Mouse (Mus musculus) intestine, embryonic 14.5 days (tissue): ENCODE results near the gene Krt27. TPM values are rescaled to one million over a fixed set of nuclear protein-coding genes. Genes with fewer than 3 reads are reported as not detected.

Experiments used
- ATAC-seq: fragments of 200-750 bp; cut with Nextera tagmentation; replicated peaks from 2 replicates; pipeline ENCODE4 v1.8.0; 2017; ENCODE audit warnings: low read depth, moderate number of reproducible peaks, moderate TSS enrichment, moderate library complexity; ENCODE audit not compliant: low FRiP score, low TSS enrichment
- DNase-seq: peaks from one replicate; pipeline ENCODE4 v3.0.0-alpha.2; 2018; ENCODE audit warnings: low spot score
- H3K27ac ChIP-seq: fragments of 300-500 bp; sonication (generic); 2 replicates; pipeline ENCODE4 v1.5.1; 2014; ENCODE audit warnings: low read depth, mild to moderate bottlenecking, control low read depth
- H3K27me3 ChIP-seq: fragments of 300-500 bp; sonication (generic); replicated peaks from 2 replicates; pipeline ENCODE4 v1.6.1; 2014; ENCODE audit warnings: low read length, control low read depth; ENCODE audit not compliant: control insufficient read depth, insufficient read depth
- H3K36me3 ChIP-seq: fragments of 300-500 bp; sonication (generic); 2 replicates; pipeline ENCODE4 v1.6.1; 2014; ENCODE audit warnings: low read length, control low read depth; ENCODE audit not compliant: control insufficient read depth, insufficient read depth
- H3K4me1 ChIP-seq: fragments of 300-500 bp; sonication (generic); replicated peaks from 2 replicates; pipeline ENCODE4 v1.6.1; 2014; ENCODE audit warnings: low read length, control low read depth, mixed read lengths; ENCODE audit not compliant: control insufficient read depth, insufficient read depth
- H3K4me2 ChIP-seq: fragments of 300-500 bp; sonication (generic); 2 replicates; pipeline ENCODE4 v1.6.1; 2014; ENCODE audit warnings: low read length
- H3K4me3 ChIP-seq: fragments of 300-500 bp; sonication (generic); 2 replicates; pipeline ENCODE4 v1.5.1; 2014; ENCODE audit warnings: low read depth, low read length, control low read depth, mixed read lengths
- H3K9ac ChIP-seq: fragments of 300-500 bp; sonication (generic); 2 replicates; pipeline ENCODE4 v1.6.1; 2014; ENCODE audit warnings: mild to moderate bottlenecking, low read length
- H3K9me3 ChIP-seq: fragments of 300-500 bp; sonication (generic); 2 replicates; pipeline ENCODE4 v1.6.1; 2016; ENCODE audit warnings: low read length, control low read depth; ENCODE audit not compliant: control insufficient read depth
- WGBS: fragments of 180-500 bp; shearing (Covaris S2); extraction: QIAGEN DNeasy Blood & Tissue Kit; methylation state at CpG from one replicate; pipeline ENCODE4 v1.1.7; 2014; 5-methylcytosine and 5-hydroxymethylcytosine counted together
- polyA plus RNA-seq: library from polyadenylated mRNA; unstranded; fragments of >200 nt; fragmentation: Nextera tagmentation; extraction: Ambion mirVana; gene quantifications from 2 replicates; pipeline ENCODE4 v1.2.1, GENCODE M21; 2014

Gene Krt27
- polyA plus RNA-seq, result not detected in 2 replicates

- H3K4me3 ChIP-seq, result no peak within 1 kb of the TSS
- H3K4me2 ChIP-seq, result no peak within 1 kb of the TSS
- no peak within 1 kb of the TSS for H3K9ac ChIP-seq
- no peak for DNase-seq
- no peak for ATAC-seq
- H3K27ac ChIP-seq, result no peak within 1 kb of the TSS
- no peaks in the 10 kb centered on the region for H3K9me3 ChIP-seq
- H3K27me3 ChIP-seq, result no peaks in the 10 kb centered on the region
- no peaks in the 10 kb centered on the region for H3K36me3 ChIP-seq
- 66% methylated on average over 12 of the region's 12 CpGs for WGBS
- no peaks in the 10 kb centered on the region for H3K4me1 ChIP-seq
Observed at GRCm38 (mm10) chr11:99351004-99351403, at the start of gene Krt27. TSS of gene Krt27 (minus strand) at chr11:99351104.

DNA sequence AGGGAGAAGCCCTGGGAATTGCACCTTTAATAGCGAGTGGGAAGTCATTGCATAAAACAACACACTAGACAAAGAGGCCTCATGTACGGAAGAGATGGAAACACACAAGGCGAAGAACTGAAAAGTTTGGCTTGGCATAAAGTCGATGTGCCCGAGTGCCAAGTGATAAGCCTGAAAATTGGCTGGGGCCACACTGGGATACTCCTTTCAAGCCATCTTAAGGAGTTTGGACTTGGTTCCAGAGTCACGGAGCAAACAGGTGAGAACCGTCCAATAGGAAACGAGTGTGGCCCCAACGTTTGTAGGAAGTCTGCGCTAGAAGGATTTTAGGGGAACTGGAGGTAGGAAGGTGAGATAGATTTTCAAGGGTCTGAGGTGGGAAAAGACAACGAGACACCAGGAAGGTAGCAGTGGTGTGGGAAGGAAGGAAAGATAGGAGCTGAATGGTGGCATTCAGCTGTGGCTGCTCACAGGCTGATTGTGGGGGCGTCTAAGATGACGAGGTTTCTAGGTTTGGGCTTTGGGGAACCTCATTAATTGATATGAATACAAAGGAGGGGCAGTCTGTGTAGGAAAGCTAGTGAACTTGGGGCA lies 49.1 kb upstream of the Krt27 start:
- H3K4me3 ChIP-seq, result no peak overlapping the region
- ATAC-seq, result no peak
- DNase-seq, result no peak
- H3K4me1 ChIP-seq, result no peaks in the 10 kb centered on the region
- no peaks in the 10 kb centered on the region for H3K36me3 ChIP-seq
- no peak overlapping the region for H3K27ac ChIP-seq
- H3K9me3 ChIP-seq, result no peaks in the 10 kb centered on the region
- 87% methylated on average over 13 of the region's 13 CpGs for WGBS
- H3K9ac ChIP-seq, result no peak overlapping the region
- H3K4me2 ChIP-seq, result no peak overlapping the region
- no peaks in the 10 kb centered on the region for H3K27me3 ChIP-seq

DNA sequence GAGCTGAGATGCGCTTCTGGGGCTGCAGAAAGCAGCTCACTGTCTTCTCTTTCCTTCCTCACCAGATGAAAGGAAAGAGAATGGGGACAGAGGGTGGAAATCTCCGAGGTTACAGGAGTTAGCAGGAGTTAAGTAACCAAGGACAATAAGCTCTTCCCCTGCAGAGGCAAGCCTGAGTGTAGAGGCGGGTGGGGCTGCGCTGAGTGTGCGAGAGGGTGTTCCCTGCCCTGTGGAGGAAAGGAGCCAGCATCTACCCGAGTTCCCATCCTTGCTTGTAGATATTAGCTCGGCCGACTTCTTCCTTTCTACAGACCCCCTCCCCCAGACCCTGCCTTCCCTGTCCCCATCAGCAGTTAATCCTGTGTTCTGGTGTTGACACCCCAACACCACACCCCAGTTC lies 47.9 kb upstream of the Krt27 start:
- Histone ChIP-seq H3K36me3 (no peaks in the 10 kb centered on the region), H3K9me3 (no peaks in the 10 kb centered on the region), H3K9ac (no peak overlapping the region), H3K27ac (no peak overlapping the region), H3K4me2 (no peak overlapping the region), H3K4me3 (no peak overlapping the region), H3K4me1 (no peaks in the 10 kb centered on the region), H3K27me3 (no peaks in the 10 kb centered on the region)
- 58% methylated on average over 8 of the region's 8 CpGs for WGBS
- DNase-seq, result no peak
- no peak for ATAC-seq

DNA sequence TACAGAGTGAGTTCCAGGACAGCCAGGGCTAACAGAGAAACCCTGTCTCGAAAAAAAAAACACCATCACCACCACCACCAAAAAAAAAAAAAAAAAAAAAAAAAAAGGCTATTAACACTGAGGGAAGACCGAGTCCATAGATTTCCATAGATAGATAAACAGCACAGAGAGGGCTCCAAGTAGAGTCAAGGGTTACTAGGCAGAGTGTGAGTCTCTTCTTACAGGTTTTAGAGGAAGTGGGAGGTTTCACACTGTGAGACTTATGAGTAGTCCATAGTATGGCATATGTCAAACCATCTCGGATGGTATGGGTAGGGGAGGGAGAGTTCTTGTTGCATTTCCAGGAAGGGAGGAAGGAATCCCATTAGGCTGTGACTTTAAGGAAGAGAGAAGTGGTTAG lies 47.2 kb upstream of the Krt27 start:
- no peaks in the 10 kb centered on the region for H3K36me3 ChIP-seq
- H3K9ac ChIP-seq, result no peak overlapping the region
- H3K4me1 ChIP-seq, result no peaks in the 10 kb centered on the region
- no peak overlapping the region for H3K4me2 ChIP-seq
- ATAC-seq (no peak), DNase-seq (no peak)
- H3K27me3 ChIP-seq, result no peaks in the 10 kb centered on the region
- WGBS, result 73% methylated on average over 3 of the region's 3 CpGs
- H3K27ac ChIP-seq, result no peak overlapping the region
- H3K9me3 ChIP-seq, result no peaks in the 10 kb centered on the region
- no peak overlapping the region for H3K4me3 ChIP-seq

GRCm38 (mm10) chr11:99396661-99397060 lies 45.8 kb upstream of the Krt27 start:
- H3K36me3 ChIP-seq, result no peaks in the 10 kb centered on the region
- no peak for ATAC-seq
- no peak overlapping the region for H3K4me2 ChIP-seq
- no peaks in the 10 kb centered on the region for H3K9me3 ChIP-seq
- WGBS, result 86% methylated on average over 2 of the region's 2 CpGs
- H3K27ac ChIP-seq, result no peak overlapping the region
- no peaks in the 10 kb centered on the region for H3K27me3 ChIP-seq
- no peaks in the 10 kb centered on the region for H3K4me1 ChIP-seq
- DNase-seq, result no peak
- no peak overlapping the region for H3K4me3 ChIP-seq
- H3K9ac ChIP-seq, result no peak overlapping the region

- Histone ChIP-seq H3K36me3 (no peaks in the 10 kb centered on the region), H3K27me3 (no peaks in the 10 kb centered on the region), H3K4me2 (no peak overlapping the region), H3K9ac (no peak overlapping the region), H3K9me3 (no peaks in the 10 kb centered on the region), H3K4me1 (no peaks in the 10 kb centered on the region), H3K4me3 (no peak overlapping the region), H3K27ac (no peak overlapping the region)
- no peak for ATAC-seq
- WGBS, result 50% methylated on average over 3 of the region's 3 CpGs
- DNase-seq, result no peak
Observed at GRCm38 (mm10) chr11:99396034-99396433, 45.1 kb upstream of the Krt27 start.

GRCm38 (mm10) chr11:99392492-99392891 lies 41.6 kb upstream of the Krt27 start:
- ATAC-seq, result no peak
- Histone ChIP-seq H3K9ac (no peak overlapping the region), H3K9me3 (no peaks in the 10 kb centered on the region), H3K4me1 (no peaks in the 10 kb centered on the region), H3K27me3 (no peaks in the 10 kb centered on the region), H3K4me3 (no peak overlapping the region), H3K27ac (peak overlapping the region; percentile 48; the same call in 1 of the 2 replicates), H3K36me3 (no peaks in the 10 kb centered on the region), H3K4me2 (0 out of 2 replicates have a peak overlapping the region, but pooled peaks have one; percentile 3)
- WGBS, result 65% methylated on average over 10 of the region's 10 CpGs
- no peak for DNase-seq

- H3K4me2 ChIP-seq, result no peak overlapping the region
- H3K4me3 ChIP-seq, result no peak overlapping the region
- H3K9me3 ChIP-seq, result no peaks in the 10 kb centered on the region
- WGBS, result 82% methylated on average over 6 of the region's 6 CpGs
- no peak overlapping the region for H3K27ac ChIP-seq
- ATAC-seq (no peak), DNase-seq (no peak)
- peaks cover 5% of the 10 kb centered on the region; the same call in 1 of the 2 replicates for H3K4me1 ChIP-seq
- no peaks in the 10 kb centered on the region for H3K36me3 ChIP-seq
- no peak overlapping the region for H3K9ac ChIP-seq
- no peaks in the 10 kb centered on the region for H3K27me3 ChIP-seq
Observed at GRCm38 (mm10) chr11:99391375-99391774, 40.5 kb upstream of the Krt27 start.

DNA sequence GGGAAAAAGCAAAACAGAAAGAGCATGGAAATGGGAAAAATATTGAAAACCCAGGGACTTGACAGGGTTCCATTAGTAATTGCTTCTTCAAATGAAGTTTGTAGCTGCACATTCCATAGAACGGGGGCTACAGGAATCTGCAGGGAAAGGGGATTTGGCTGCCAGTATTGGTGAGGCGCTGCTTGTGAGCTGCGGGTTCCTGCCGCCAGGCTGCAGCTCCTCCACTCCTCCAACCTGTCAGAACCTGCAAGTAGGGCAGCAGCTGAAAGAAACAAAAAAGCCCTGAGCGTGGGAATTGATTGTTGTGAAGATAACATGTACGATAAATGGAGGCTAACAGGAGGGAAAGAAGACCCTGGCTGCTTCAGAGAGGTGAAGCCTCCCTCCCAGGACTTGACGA lies 40.0 kb upstream of the Krt27 start:
- Histone ChIP-seq H3K27me3 (no peaks in the 10 kb centered on the region), H3K36me3 (no peaks in the 10 kb centered on the region), H3K9ac (no peak overlapping the region), H3K27ac (no peak overlapping the region), H3K4me2 (no peak overlapping the region), H3K9me3 (no peaks in the 10 kb centered on the region), H3K4me3 (no peak overlapping the region), H3K4me1 (peaks cover 5% of the 10 kb centered on the region; the same call in 1 of the 2 replicates)
- DNase-seq (no peak), ATAC-seq (no peak)
- 70% methylated on average over 7 of the region's 7 CpGs for WGBS
